Mouse (Mus musculus) heart, embryonic 10.5 days (tissue): ENCODE results near the gene Sertad2. TPM values are rescaled to one million over a fixed set of nuclear protein-coding genes. Genes with fewer than 3 reads are reported as not detected.

ENCODE experiments used
- DNase-seq: peaks from one replicate; pipeline ENCODE4 v3.0.0-alpha.2; 2017; ENCODE audit warnings: low spot score
- H3K27ac ChIP-seq: fragments of 300-500 bp; sonication (generic); 2 replicates; pipeline ENCODE4 v1.5.1; 2016; ENCODE audit warnings: mild to moderate bottlenecking
- H3K27me3 ChIP-seq: fragments of 300-500 bp; sonication (generic); 2 replicates; pipeline ENCODE4 v1.6.1; 2016; ENCODE audit warnings: mild to moderate bottlenecking; ENCODE audit not compliant: poor library complexity, insufficient read depth, severe bottlenecking
- H3K36me3 ChIP-seq: fragments of 300-500 bp; sonication (generic); 2 replicates; pipeline ENCODE4 v1.6.1; 2016; ENCODE audit warnings: mild to moderate bottlenecking, moderate library complexity
- H3K4me1 ChIP-seq: fragments of 300-500 bp; sonication (generic); 2 replicates; pipeline ENCODE4 v1.6.1; 2016; ENCODE audit warnings: mild to moderate bottlenecking
- H3K4me3 ChIP-seq: fragments of 300-500 bp; sonication (generic); 2 replicates; pipeline ENCODE4 v1.5.1; 2016; ENCODE audit warnings: mild to moderate bottlenecking, moderate library complexity
- H3K9me3 ChIP-seq: fragments of 300-500 bp; sonication (generic); 2 replicates; pipeline ENCODE4 v1.6.1; 2016; ENCODE audit warnings: mild to moderate bottlenecking, moderate library complexity
- WGBS: fragments of 180-500 bp; shearing (Covaris S2); methylation state at CpG from one replicate; pipeline ENCODE4 v1.1.7; 2016; 5-methylcytosine and 5-hydroxymethylcytosine counted together
- polyA plus RNA-seq: library from polyadenylated mRNA; unstranded; fragments of >200 nt; fragmentation: Nextera tagmentation; extraction: Ambion mirVana; gene quantifications from 2 replicates; pipeline ENCODE4 v1.2.1, GENCODE M21; 2016

The Sertad2 gene
- polyA plus RNA-seq, 1 experiment from 2014 or later: 33.7 TPM

DNA sequence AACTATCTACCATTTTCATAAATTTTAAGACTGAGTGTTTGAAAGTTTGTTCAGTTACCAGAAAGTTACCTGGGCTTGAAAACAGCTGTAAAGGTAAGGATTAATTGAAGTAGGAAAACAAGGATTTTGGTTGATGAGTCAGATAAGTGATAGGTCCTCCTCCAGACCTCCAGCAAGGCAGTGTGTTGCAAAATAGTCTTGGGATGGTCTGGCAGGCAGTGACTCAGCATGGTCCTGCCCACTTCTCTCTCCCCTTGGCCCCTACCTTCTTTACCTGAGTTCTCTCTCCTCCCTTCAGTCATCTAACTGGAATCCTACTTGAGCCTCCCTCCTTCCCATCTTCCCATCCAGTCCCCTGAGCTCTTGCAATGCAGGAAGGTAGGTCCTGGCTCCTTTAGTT lies 43.1 kb downstream of the Sertad2 start:
- no peak for DNase-seq
- no peaks in the 10 kb centered on the region for H3K9me3 ChIP-seq
- H3K27me3 ChIP-seq: no peaks in the 10 kb centered on the region
- no peak overlapping the region for H3K4me3 ChIP-seq
- H3K36me3 ChIP-seq: no peaks in the 10 kb centered on the region
- H3K27ac ChIP-seq: no peak overlapping the region
- H3K4me1 ChIP-seq: peaks cover 29% of the 10 kb centered on the region

- Histone ChIP-seq H3K27ac (peak overlapping the region; percentile 71), H3K4me3 (no peak overlapping the region), H3K36me3 (no peaks in the 10 kb centered on the region), H3K9me3 (no peaks in the 10 kb centered on the region), H3K27me3 (no peaks in the 10 kb centered on the region), H3K4me1 (peaks cover 26% of the 10 kb centered on the region)
- no peak for DNase-seq
- 20% methylated on average over 2 of the region's 2 CpGs for WGBS
Measured at GRCm38 (mm10) chr11:20589393-20589792, 46.3 kb downstream of the Sertad2 start.

DNA sequence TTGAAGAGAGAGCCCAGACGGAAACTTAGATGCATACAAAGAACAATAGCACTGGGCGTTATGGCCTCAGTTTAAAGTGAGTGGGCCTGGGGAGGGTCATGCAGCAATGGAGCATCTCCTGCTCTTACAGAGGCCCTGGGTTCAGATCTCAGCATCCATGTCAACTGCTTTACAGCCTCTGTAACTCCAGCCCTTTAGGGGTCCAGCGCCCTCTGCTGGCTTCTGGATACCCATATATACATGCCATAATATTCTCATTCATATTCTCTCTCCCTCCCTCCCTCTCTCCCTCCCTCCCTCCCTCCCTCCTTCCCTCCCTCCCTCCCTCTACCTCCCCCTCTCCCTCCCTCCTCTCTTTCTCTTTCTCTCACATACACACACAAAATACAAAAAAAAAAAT lies 49.0 kb downstream of the Sertad2 start:
- Histone ChIP-seq H3K4me3 (no peak overlapping the region), H3K9me3 (no peaks in the 10 kb centered on the region), H3K4me1 (peaks cover 28% of the 10 kb centered on the region), H3K36me3 (no peaks in the 10 kb centered on the region), H3K27ac (no peak overlapping the region), H3K27me3 (no peaks in the 10 kb centered on the region)
- no peak for DNase-seq
- 60% methylated on average over 3 of the region's 3 CpGs for WGBS

GRCm38 (mm10) chr11:20594229-20595201 lies 51.5 kb downstream of the Sertad2 start:
- Histone ChIP-seq H3K9me3 (no peaks in the 10 kb centered on the region), H3K27me3 (no peaks in the 10 kb centered on the region), H3K4me3 (0 out of 2 replicates have a peak overlapping the region, but pooled peaks have one; percentile 27), H3K36me3 (no peaks in the 10 kb centered on the region), H3K27ac (peak overlapping the region; percentile 87), H3K4me1 (peaks cover 17% of the 10 kb centered on the region)
- WGBS: 50% methylated on average over 22 of the region's 22 CpGs
- DNase-seq: no peak

- Histone ChIP-seq H3K4me3 (0 out of 2 replicates have a peak overlapping the region, but pooled peaks have one; percentile 20), H3K27ac (peak overlapping the region; percentile 72), H3K36me3 (no peaks in the 10 kb centered on the region), H3K27me3 (no peaks in the 10 kb centered on the region), H3K4me1 (peaks cover 31% of the 10 kb centered on the region), H3K9me3 (no peaks in the 10 kb centered on the region)
- DNase-seq: no peak
- 37% methylated on average over 24 of the region's 24 CpGs for WGBS
Measured at GRCm38 (mm10) chr11:20603066-20603812, 60.2 kb downstream of the Sertad2 start.

- Histone ChIP-seq H3K4me1 (peaks cover 34% of the 10 kb centered on the region), H3K36me3 (no peaks in the 10 kb centered on the region), H3K27ac (peak overlapping the region; percentile 72), H3K9me3 (no peaks in the 10 kb centered on the region), H3K27me3 (no peaks in the 10 kb centered on the region), H3K4me3 (no peak overlapping the region)
- no peak for DNase-seq
- 87% methylated on average over 4 of the region's 4 CpGs for WGBS
Measured at GRCm38 (mm10) chr11:20604119-20604518, 61.1 kb downstream of the Sertad2 start.

DNA sequence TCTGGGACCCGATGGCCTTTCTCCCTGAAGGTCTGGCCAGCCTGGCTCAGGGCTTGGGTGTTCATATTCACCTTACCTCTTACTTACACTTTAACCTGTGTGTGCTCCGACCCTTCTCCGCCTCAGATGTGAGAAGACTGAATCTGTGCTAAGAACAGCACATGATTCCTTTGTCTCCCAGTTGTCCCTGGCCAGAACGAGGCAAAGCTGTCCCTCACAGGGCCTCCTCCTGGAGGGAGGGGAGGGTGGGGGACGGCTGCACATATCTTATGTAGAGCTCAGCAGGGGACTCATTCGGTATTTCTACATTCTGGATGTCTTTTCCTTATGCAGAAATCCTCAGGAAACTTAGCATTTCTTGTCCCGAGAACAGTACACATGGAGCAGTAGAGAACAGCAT lies 62.6 kb downstream of the Sertad2 start:
- Histone ChIP-seq H3K27me3 (no peaks in the 10 kb centered on the region), H3K4me3 (no peak overlapping the region), H3K36me3 (no peaks in the 10 kb centered on the region), H3K27ac (peak overlapping the region; percentile 75), H3K9me3 (no peaks in the 10 kb centered on the region), H3K4me1 (peaks cover 34% of the 10 kb centered on the region)
- DNase-seq: no peak
- WGBS: 56% methylated on average over 7 of the region's 7 CpGs

DNA sequence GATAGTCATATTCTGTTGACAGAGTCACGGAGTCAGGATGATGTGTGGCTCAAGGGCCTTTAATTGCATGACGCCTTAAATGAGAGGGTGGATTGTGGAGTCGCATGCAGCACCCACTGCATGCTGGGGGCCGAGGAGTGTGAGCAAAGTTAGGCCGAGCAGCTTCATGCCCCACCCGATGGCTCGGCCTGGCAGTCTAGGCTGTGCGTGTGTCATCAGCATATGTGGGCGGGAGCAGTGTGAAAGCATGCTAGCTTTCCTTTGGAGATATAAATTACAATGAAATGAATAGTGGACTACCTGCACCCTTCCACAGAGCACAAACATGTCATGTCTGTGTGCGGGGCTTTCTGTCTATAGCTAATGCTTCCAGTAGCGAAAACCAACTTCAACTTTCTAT lies 65.4 kb downstream of the Sertad2 start:
- WGBS: 79% methylated on average over 11 of the region's 11 CpGs
- Histone ChIP-seq H3K36me3 (no peaks in the 10 kb centered on the region), H3K4me3 (no peak overlapping the region), H3K4me1 (peaks cover 30% of the 10 kb centered on the region), H3K9me3 (no peaks in the 10 kb centered on the region), H3K27ac (no peak overlapping the region), H3K27me3 (no peaks in the 10 kb centered on the region)
- DNase-seq: no peak

DNA sequence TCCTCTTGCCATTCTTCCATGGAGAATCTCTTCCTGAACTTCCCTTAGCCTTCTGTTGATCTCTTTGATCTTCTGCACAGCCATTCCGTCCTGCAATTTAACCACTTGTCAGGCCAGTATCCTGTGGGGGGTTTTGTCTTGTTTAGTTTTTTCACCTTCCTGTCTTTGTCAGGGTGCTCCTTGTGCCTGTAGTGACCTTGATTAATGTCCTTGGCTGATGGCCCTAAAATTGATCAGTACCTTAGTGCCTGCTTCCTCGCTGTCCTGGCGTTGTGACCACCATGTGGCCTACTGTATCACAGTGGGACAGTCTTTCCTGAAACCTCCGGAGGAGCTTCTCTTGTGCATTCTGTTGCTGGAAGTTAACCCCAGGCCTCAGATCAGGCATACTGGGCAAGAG lies 70.2 kb downstream of the Sertad2 start:
- H3K4me3 ChIP-seq: no peak overlapping the region
- no peaks in the 10 kb centered on the region for H3K27me3 ChIP-seq
- no peaks in the 10 kb centered on the region for H3K36me3 ChIP-seq
- peaks cover 32% of the 10 kb centered on the region for H3K4me1 ChIP-seq
- no peaks in the 10 kb centered on the region for H3K9me3 ChIP-seq
- WGBS: 65% methylated on average over 4 of the region's 4 CpGs
- DNase-seq: no peak
- H3K27ac ChIP-seq: no peak overlapping the region

DNA sequence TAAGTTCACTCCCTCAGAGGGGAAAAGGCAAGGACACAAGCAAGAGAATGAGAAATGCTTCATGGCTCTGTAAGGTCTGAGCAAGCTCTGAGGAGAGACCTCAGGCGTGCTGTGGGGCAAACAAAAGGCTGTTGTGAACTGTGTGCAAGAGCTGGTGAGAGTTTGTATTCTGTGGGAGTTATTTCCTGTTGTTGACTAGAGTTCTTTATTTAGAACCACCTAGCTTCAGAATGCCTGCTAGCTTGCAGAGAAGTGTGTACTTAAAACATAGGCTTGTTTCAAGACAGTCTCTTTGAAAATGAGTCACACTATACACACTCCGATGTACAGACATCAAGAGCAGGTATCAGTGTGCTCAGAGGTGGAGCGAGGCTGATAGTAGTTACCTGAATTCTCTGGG lies 73.0 kb downstream of the Sertad2 start:
- Histone ChIP-seq H3K9me3 (no peaks in the 10 kb centered on the region), H3K4me3 (no peak overlapping the region), H3K36me3 (no peaks in the 10 kb centered on the region), H3K27me3 (no peaks in the 10 kb centered on the region), H3K27ac (peak overlapping the region; percentile 68; the same call in 1 of the 2 replicates), H3K4me1 (peaks cover 29% of the 10 kb centered on the region)
- no peak for DNase-seq
- WGBS: 58% methylated on average over 3 of the region's 3 CpGs

GRCm38 (mm10) chr11:20627146-20627545 lies 84.1 kb downstream of the Sertad2 start:
- WGBS: 74% methylated on average over 2 of the region's 2 CpGs
- H3K9me3 ChIP-seq: no peaks in the 10 kb centered on the region
- no peaks in the 10 kb centered on the region for H3K36me3 ChIP-seq
- H3K4me3 ChIP-seq: no peak overlapping the region
- H3K4me1 ChIP-seq: peaks cover 13% of the 10 kb centered on the region
- H3K27me3 ChIP-seq: no peaks in the 10 kb centered on the region
- H3K27ac ChIP-seq: peak overlapping the region; percentile 70; the same call in 1 of the 2 replicates
- DNase-seq: no peak

GRCm38 (mm10) chr11:20628216-20628615 lies 85.2 kb downstream of the Sertad2 start:
- Histone ChIP-seq H3K27ac (no peak overlapping the region), H3K27me3 (no peaks in the 10 kb centered on the region)

DNA sequence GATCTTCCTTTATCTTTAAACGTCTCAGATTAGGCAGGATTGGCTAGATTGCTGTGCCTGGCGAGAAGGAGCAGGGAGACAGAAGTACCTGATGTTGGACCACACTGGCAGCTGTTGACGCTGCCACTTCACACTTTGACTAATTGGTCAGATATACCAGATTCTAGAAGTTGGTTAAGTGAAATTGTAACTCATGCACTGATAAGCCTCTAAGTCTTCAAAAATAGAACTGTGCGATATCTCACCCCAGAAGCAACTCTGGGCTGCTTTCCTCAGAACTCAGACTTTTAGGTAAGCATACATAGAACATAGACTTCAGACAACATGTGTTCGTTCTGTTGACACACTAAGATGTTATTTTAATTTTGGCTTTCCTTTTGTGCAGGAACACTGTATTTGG lies 86.6 kb downstream of the Sertad2 start:
- WGBS: 57% methylated on average over 5 of the region's 5 CpGs
- Histone ChIP-seq H3K27me3 (no peaks in the 10 kb centered on the region), H3K36me3 (no peaks in the 10 kb centered on the region), H3K27ac (no peak overlapping the region), H3K9me3 (no peaks in the 10 kb centered on the region), H3K4me3 (no peak overlapping the region), H3K4me1 (peaks cover 30% of the 10 kb centered on the region)
- DNase-seq: no peak

More at GRCm38 (mm10) chr11:20628216-20628615, 85.2 kb downstream of the Sertad2 start:
- DNase-seq: no peak
- H3K4me1 ChIP-seq: peaks cover 15% of the 10 kb centered on the region
- WGBS: 37% methylated on average over 2 of the region's 2 CpGs
- H3K4me3 ChIP-seq: no peak overlapping the region
- H3K36me3 ChIP-seq: no peaks in the 10 kb centered on the region
- no peaks in the 10 kb centered on the region for H3K9me3 ChIP-seq
